Mouse (Mus musculus): ENCODE measurements around the gene Dop1b.
"Not testable (repeated sequence)": the region's sequence is repeated elsewhere in the genome, so short reads cannot be mapped to it uniquely, and the experiment has no call there.

Gene Dop1b

GRCm38 (mm10) chr16:93795391-93795790, 83.7 kb downstream of the Dop1b start:
- DNase-seq (ENCODE audit: low read depth, low spot score): no peak

GRCm38 (mm10) chr16:93797021-93797840, 85.5 kb downstream of the Dop1b start:
- DNase-seq (ENCODE audit: low read depth, low spot score): no peak

GRCm38 (mm10) chr16:93797841-93798492, 86.3 kb downstream of the Dop1b start:
- DNase-seq (ENCODE audit: low read depth, low spot score): no peak

- DNase-seq (ENCODE audit: low read depth, low spot score): peak; percentile 52
Observed at GRCm38 (mm10) chr16:93798623-93799022, 86.9 kb downstream of the Dop1b start.

GRCm38 (mm10) chr16:93799071-93799470, 87.4 kb downstream of the Dop1b start:
- DNase-seq (ENCODE audit: low read depth, low spot score): no peak

- DNase-seq (ENCODE audit: low read depth, low spot score): no peak
Observed at GRCm38 (mm10) chr16:93799936-93800335, 88.2 kb downstream of the Dop1b start.

- DNase-seq (ENCODE audit: low read depth, low spot score): no peak
Observed at GRCm38 (mm10) chr16:93807167-93807566, 95.5 kb downstream of the Dop1b start.

GRCm38 (mm10) chr16:93807961-93808554, 96.4 kb downstream of the Dop1b start:
- no peak for DNase-seq (ENCODE audit: low read depth, low spot score)

GRCm38 (mm10) chr16:93815856-93816736, 104.4 kb downstream of the Dop1b start:
- peak; percentile 92 for DNase-seq (ENCODE audit: low read depth, low spot score)

- DNase-seq (ENCODE audit: low read depth, low spot score): peak; percentile 24
Observed at GRCm38 (mm10) chr16:93816861-93817260, 105.2 kb downstream of the Dop1b start.

GRCm38 (mm10) chr16:93817371-93817770, 105.7 kb downstream of the Dop1b start:
- DNase-seq (ENCODE audit: low read depth, low spot score): no peak

- DNase-seq (ENCODE audit: low read depth, low spot score): no peak
Observed at GRCm38 (mm10) chr16:93818691-93819324, 107.1 kb downstream of the Dop1b start.

GRCm38 (mm10) chr16:93819325-93819696, 107.6 kb downstream of the Dop1b start:
- no peak for DNase-seq (ENCODE audit: low read depth, low spot score)

- no peak for DNase-seq (ENCODE audit: low read depth, low spot score)
Observed at GRCm38 (mm10) chr16:93820040-93820439, 108.3 kb downstream of the Dop1b start.

GRCm38 (mm10) chr16:93821706-93822105, 110.0 kb downstream of the Dop1b start:
- no peak for DNase-seq (ENCODE audit: low read depth, low spot score)

GRCm38 (mm10) chr16:93822433-93823225, 110.9 kb downstream of the Dop1b start:
- not testable (repeated sequence) for DNase-seq (ENCODE audit: low read depth, low spot score)

GRCm38 (mm10) chr16:93824799-93825198, 113.1 kb downstream of the Dop1b start:
- no peak for DNase-seq (ENCODE audit: low read depth, low spot score)

GRCm38 (mm10) chr16:93825463-93825862, 113.8 kb downstream of the Dop1b start:
- DNase-seq (ENCODE audit: low read depth, low spot score): no peak

- DNase-seq (ENCODE audit: low read depth, low spot score): no peak
Observed at GRCm38 (mm10) chr16:93826054-93826453, 114.3 kb downstream of the Dop1b start.

- DNase-seq (ENCODE audit: low read depth, low spot score): not testable (repeated sequence)
Observed at GRCm38 (mm10) chr16:93826478-93826877, 114.8 kb downstream of the Dop1b start.

Data from CD4-positive helper T cell, adult 2 months (primary cell).